In the genomic region with DNA sequence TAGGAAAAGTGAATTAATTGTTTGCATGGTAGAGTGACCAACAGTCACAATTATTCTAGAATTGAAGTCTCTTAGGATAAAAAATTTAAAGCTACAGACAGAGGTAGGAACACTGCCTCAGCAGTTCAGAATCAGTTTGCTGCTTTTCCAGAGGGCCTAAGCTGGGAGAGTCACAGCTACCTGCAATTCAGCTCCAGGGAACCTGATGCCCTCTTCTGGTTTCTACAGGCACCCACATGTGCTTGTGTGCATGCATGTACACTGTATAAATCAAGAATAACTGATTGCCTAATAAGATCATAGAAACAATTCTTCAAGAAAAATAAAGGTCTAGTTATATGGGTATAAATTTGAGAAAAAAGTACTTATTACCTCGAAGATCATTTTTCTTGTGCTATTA, we compare ENCODE assay signal across 10 mouse cellular contexts.
DNase-seq lines count a peak whose midpoint lies in the region; ATAC-seq and TF ChIP-seq lines count a peak whose summit lies in the region.
"Had no signal": no experiment of that assay in that cellular context is flagged by ENCODE, and none has a peak within 500 bp of the region (broad histone marks: within the 10 kb centered on the region; RNA-seq: fewer than 3 reads in every experiment).

No protein-coding gene starts in this region.

- no peak overlapping the region for H3K4me3 ChIP-seq in embryonic facial prominence, embryonic 11.5 days (ENCODE audit: low read depth, low read length)
- no peak overlapping the region for H3K4me3 ChIP-seq in embryonic facial prominence, embryonic 10.5 days
- H3K4me3 ChIP-seq in CH12.LX (replicated peaks in 1 of 3; ENCODE audit: low read depth in 2 of 3, low read length in 2 of 3, poor library complexity in 1 of 3): no peak overlapping the region
- H3K4me3 ChIP-seq in intestine, embryonic 15.5 days (replicated peaks): no peak overlapping the region

- DNase-seq in embryonic facial prominence, embryonic 11.5 days (ENCODE audit: low spot score): peak; percentile 3
- no peak for DNase-seq in embryonic facial prominence, embryonic 10.5 days (ENCODE audit: low spot score)
- peak; percentile 6 for DNase-seq in layer of hippocampus, adult 9-11 months
- no peak for DNase-seq in layer of hippocampus, adult 11-12 months (ENCODE audit: low spot score)
- DNase-seq in CH12.LX (ENCODE audit: extremely low read depth): peak; percentile 23
- peak; percentile 41 to 52 for DNase-seq in cerebellum, postnatal 10 days
- DNase-seq in spleen, postnatal 36 days (ENCODE audit: low spot score in 2 of 2): no peak
- DNase-seq: gastrocnemius, postnatal 10 days; retina, postnatal 1 day had no signal

- WGBS in embryonic facial prominence, embryonic 11.5 days: 79% methylated on average over 1 of the region's 1 CpGs
- 73% methylated on average over 1 of the region's 1 CpGs for WGBS in embryonic facial prominence, embryonic 10.5 days
- WGBS in intestine, embryonic 15.5 days: 71% methylated on average over 1 of the region's 1 CpGs

- no peaks in the 10 kb centered on the region for H3K4me1 ChIP-seq in embryonic facial prominence, embryonic 11.5 days (ENCODE audit: control insufficient read depth, insufficient read depth, low read length)
- no peaks in the 10 kb centered on the region for H3K4me1 ChIP-seq in embryonic facial prominence, embryonic 10.5 days
- H3K4me1 ChIP-seq in CH12.LX (ENCODE audit: control insufficient read depth in 1 of 2, insufficient read depth in 2 of 2): no peaks in the 10 kb centered on the region
- H3K4me1 ChIP-seq in intestine, embryonic 15.5 days (replicated peaks): no peaks in the 10 kb centered on the region

- no peaks in the 10 kb centered on the region for H3K79me2 ChIP-seq in CH12.LX (replicated peaks; ENCODE audit: control insufficient read depth, extremely low read depth, insufficient read depth, poor library complexity, severe bottlenecking)

- TF ChIP-seq CTCF in CH12.LX (conservative IDR thresholded peaks at IDR 0.05 in 1 of 2, IDR thresholded peaks at IDR 0.05 in 1 of 2; ENCODE audit: low read depth in 2 of 2, low read length in 2 of 2): peak in 1 of 2 experiments; percentile 48; a peak in 2 of 4 replicates

- H3K36me3 ChIP-seq in embryonic facial prominence, embryonic 11.5 days (replicated peaks; ENCODE audit: control insufficient read depth, insufficient read depth, low read depth, low read length): no peaks in the 10 kb centered on the region
- no peaks in the 10 kb centered on the region for H3K36me3 ChIP-seq in embryonic facial prominence, embryonic 10.5 days (replicated peaks)
- H3K36me3 ChIP-seq in CH12.LX (replicated peaks in 1 of 2; ENCODE audit: control insufficient read depth in 1 of 2, insufficient read depth in 1 of 2, low read length in 1 of 2): no peaks in the 10 kb centered on the region
- H3K36me3 ChIP-seq in intestine, embryonic 15.5 days: no peaks in the 10 kb centered on the region

- in situ Hi-C loops in CH12.LX (cut with MboI; ENCODE audit: low pct_ligation_motif_present, low pct_unique_long_range_greater_than_20kb, low sequenced_read_pairs): no loop called here

- TF ChIP-seq RAD21 in CH12.LX (IDR thresholded peaks at IDR 0.05; ENCODE audit: low read depth, low read length): no peak; the same call in none of the 2 replicates

- no peak for ATAC-seq in embryonic facial prominence, embryonic 11.5 days (replicated peaks; ENCODE audit: insufficient number of reproducible peaks, low FRiP score, low TSS enrichment, low read depth)
- no peak for ATAC-seq in intestine, embryonic 15.5 days

- no peak overlapping the region for H3K4me2 ChIP-seq in embryonic facial prominence, embryonic 11.5 days (ENCODE audit: low read depth, low read length)
- H3K4me2 ChIP-seq in CH12.LX (ENCODE audit: insufficient read depth, low read depth, poor library complexity, severe bottlenecking): no peak overlapping the region
- no peak overlapping the region for H3K4me2 ChIP-seq in intestine, embryonic 15.5 days (replicated peaks)

- dilution Hi-C loops in CH12.LX (cut with MboI; ENCODE audit: extremely low pct_ligation_motif_present, extremely low pct_unique_long_range_greater_than_20kb, low sequenced_read_pairs): no loop called here

- H3K9me3 ChIP-seq in embryonic facial prominence, embryonic 11.5 days (replicated peaks; ENCODE audit: control insufficient read depth, low read length): no peaks in the 10 kb centered on the region
- H3K9me3 ChIP-seq in embryonic facial prominence, embryonic 10.5 days: no peaks in the 10 kb centered on the region
- no peaks in the 10 kb centered on the region for H3K9me3 ChIP-seq in CH12.LX (replicated peaks; ENCODE audit: low read length)
- H3K9me3 ChIP-seq in intestine, embryonic 15.5 days: no peaks in the 10 kb centered on the region

- H3K27me3 ChIP-seq in embryonic facial prominence, embryonic 11.5 days (ENCODE audit: control insufficient read depth, insufficient read depth, low read length): no peaks in the 10 kb centered on the region
- H3K27me3 ChIP-seq in embryonic facial prominence, embryonic 10.5 days (replicated peaks; ENCODE audit: low read depth, poor library complexity, severe bottlenecking): no peaks in the 10 kb centered on the region
- H3K27me3 ChIP-seq in CH12.LX (replicated peaks): no peaks in the 10 kb centered on the region
- H3K27me3 ChIP-seq in intestine, embryonic 15.5 days (replicated peaks): no peaks in the 10 kb centered on the region

- no peak overlapping the region for H3K9ac ChIP-seq in embryonic facial prominence, embryonic 11.5 days (replicated peaks; ENCODE audit: low read length)
- H3K9ac ChIP-seq in CH12.LX (ENCODE audit: insufficient read depth, low read depth): no peak overlapping the region
- no peak overlapping the region for H3K9ac ChIP-seq in intestine, embryonic 15.5 days

- TF ChIP-seq EP300 in CH12.LX (IDR thresholded peaks at IDR 0.05; ENCODE audit: low read length): no peak

- no peak for TF ChIP-seq POLR2A in CH12.LX (IDR thresholded peaks at IDR 0.05; ENCODE audit: low read depth, low read length)

- no peak overlapping the region for H3K27ac ChIP-seq in embryonic facial prominence, embryonic 11.5 days (replicated peaks; ENCODE audit: low read depth, low read length)
- no peak overlapping the region for H3K27ac ChIP-seq in embryonic facial prominence, embryonic 10.5 days (replicated peaks)
- no peak overlapping the region for H3K27ac ChIP-seq in CH12.LX (ENCODE audit: insufficient read depth, low read depth)
- no peak overlapping the region for H3K27ac ChIP-seq in intestine, embryonic 15.5 days

TF ChIP-seq in CH12.LX, 34 proteins besides CTCF, POLR2A, EP300 and RAD21:
- TF ChIP-seq TCF12 (IDR thresholded peaks at IDR 0.05; ENCODE audit: low read depth, low read length) (no peak), JUND (conservative IDR thresholded peaks at IDR 0.05; ENCODE audit: low read depth, low read length) (no peak), MYC (IDR thresholded peaks at IDR 0.05; ENCODE audit: low read depth, low read length) (no peak), ZC3H11A (IDR thresholded peaks at IDR 0.05; ENCODE audit: low read depth, low read length) (no peak), SMC3 (IDR thresholded peaks at IDR 0.05; ENCODE audit: low read depth, low read length) (peak; percentile 34), USF1 (IDR thresholded peaks at IDR 0.05; ENCODE audit: low read depth, low read length) (no peak)

Comparison
In these comparisons a context has a peak if more than half of its experiments do, and no peak if none do; other contexts are left out.
1. DNase-seq: peak in embryonic facial prominence, embryonic 11.5 days (single experiment), layer of hippocampus, adult 9-11 months (single experiment), CH12.LX (single experiment) and cerebellum, postnatal 10 days (2 of 2); none in embryonic facial prominence, embryonic 10.5 days (single experiment), layer of hippocampus, adult 11-12 months (single experiment) and spleen, postnatal 36 days (0 of 2).